Mouse (Mus musculus): ENCODE data around the gene Gm13199.

GRCm38 (mm10) chr2:5844873-5845631 lies 17.7 kb downstream of the Gm13199 start, which contains the start of the genes Nudt5 and Cdc123:
- TF ChIP-seq CTCF (IDR thresholded peaks at IDR 0.05; ENCODE audit: low read depth) (peak; percentile 83), EP300 (optimal IDR thresholded peaks at IDR 0.05) (no peak)

Measured in stomach, postnatal 0 days (tissue).